In genomic region chr10:31467043-31467898, GRCm38 (mm10) we compare ENCODE assay signal across 15 mouse cellular contexts. TPM values are rescaled to one million over a fixed set of nuclear protein-coding genes. Genes with fewer than 3 reads are reported as not detected.
A peak's percentile ranks its signal among the peaks of the same experiment; 100 is the strongest.
DNase-seq lines count a peak whose midpoint lies in the region; ATAC-seq and TF ChIP-seq lines count a peak whose summit lies in the region.
"Had no signal": no experiment of that assay in that cellular context is flagged by ENCODE, and none has a peak within 500 bp of the region (broad histone marks: within the 10 kb centered on the region; RNA-seq: fewer than 3 reads in every experiment).

No protein-coding gene starts in this region.

- no peak overlapping the region for H3ac ChIP-seq in myocyte (ENCODE audit: control insufficient read depth, insufficient read length)

- no peak overlapping the region for H3K4me2 ChIP-seq in limb, embryonic 13.5 days (replicated peaks)
- H3K4me2 ChIP-seq in myocyte (ENCODE audit: low read depth), result peak overlapping the region; percentile 58
- no peak overlapping the region for H3K4me2 ChIP-seq in forebrain, embryonic 12.5 days
- H3K4me2 ChIP-seq: hindbrain, embryonic 12.5 days had no signal

- 0 out of 2 replicates have a peak overlapping the region, but pooled peaks have one; percentile 10 for H3K27ac ChIP-seq in limb, embryonic 13.5 days
- no peak overlapping the region for H3K27ac ChIP-seq in limb, embryonic 10.5 days
- no peak overlapping the region for H3K27ac ChIP-seq in forebrain, embryonic 12.5 days
- H3K27ac ChIP-seq: forebrain, embryonic 10.5 days; hindbrain, embryonic 12.5 days; macrophage had no signal

- no peak overlapping the region for H3K4me3 ChIP-seq in limb, embryonic 13.5 days
- no peak overlapping the region for H3K4me3 ChIP-seq in limb, embryonic 10.5 days
- H3K4me3 ChIP-seq in myocyte, result no peak overlapping the region
- H3K4me3 ChIP-seq in forebrain, embryonic 12.5 days (replicated peaks), result no peak overlapping the region
- H3K4me3 ChIP-seq: forebrain, embryonic 10.5 days; hindbrain, embryonic 12.5 days had no signal

- 58% methylated on average over 10 of the region's 10 CpGs for WGBS in limb, embryonic 13.5 days
- WGBS in limb, embryonic 10.5 days, result 82% methylated on average over 10 of the region's 10 CpGs
- 82% methylated on average over 10 of the region's 10 CpGs for WGBS in forebrain, embryonic 12.5 days

- no peaks in the 10 kb centered on the region for H3K4me1 ChIP-seq in limb, embryonic 13.5 days
- no peaks in the 10 kb centered on the region for H3K4me1 ChIP-seq in limb, embryonic 10.5 days
- no peaks in the 10 kb centered on the region for H3K4me1 ChIP-seq in forebrain, embryonic 12.5 days
- H3K4me1 ChIP-seq: forebrain, embryonic 10.5 days; hindbrain, embryonic 12.5 days had no signal

- H3K79me2 ChIP-seq in myocyte (ENCODE audit: control insufficient read depth, insufficient read depth), result no peaks in the 10 kb centered on the region

- no peaks in the 10 kb centered on the region for H3K27me3 ChIP-seq in limb, embryonic 13.5 days
- no peaks in the 10 kb centered on the region for H3K27me3 ChIP-seq in limb, embryonic 10.5 days (ENCODE audit: low read depth, poor library complexity, severe bottlenecking)
- no peaks in the 10 kb centered on the region for H3K27me3 ChIP-seq in myocyte (ENCODE audit: control insufficient read depth, insufficient read depth, insufficient read length)
- H3K27me3 ChIP-seq in forebrain, embryonic 12.5 days, result no peaks in the 10 kb centered on the region
- H3K27me3 ChIP-seq: hindbrain, embryonic 12.5 days had no signal

- no peak for TF ChIP-seq POLR2A in myocyte (IDR thresholded peaks at IDR 0.05; ENCODE audit: insufficient read length, low read depth)

- ATAC-seq in limb, embryonic 13.5 days (ENCODE audit: low FRiP score, low read depth), result no peak
- ATAC-seq in forebrain, embryonic 12.5 days (ENCODE audit: low FRiP score), result no peak
- ATAC-seq: activated CD4-positive, CD25-positive, alpha-beta regulatory T cell, adult 4 months; intestine, postnatal 0 days had no signal

- no peaks in the 10 kb centered on the region for H3K36me3 ChIP-seq in limb, embryonic 13.5 days
- no peaks in the 10 kb centered on the region for H3K36me3 ChIP-seq in limb, embryonic 10.5 days
- H3K36me3 ChIP-seq in myocyte (ENCODE audit: control insufficient read depth, insufficient read depth), result no peaks in the 10 kb centered on the region
- no peaks in the 10 kb centered on the region for H3K36me3 ChIP-seq in forebrain, embryonic 12.5 days (replicated peaks)
- H3K36me3 ChIP-seq: forebrain, embryonic 10.5 days; hindbrain, embryonic 12.5 days had no signal

- H3K9ac ChIP-seq in limb, embryonic 13.5 days, result no peak overlapping the region
- no peak overlapping the region for H3K9ac ChIP-seq in forebrain, embryonic 12.5 days
- H3K9ac ChIP-seq: hindbrain, embryonic 12.5 days had no signal

- no peaks in the 10 kb centered on the region for H3K9me3 ChIP-seq in limb, embryonic 13.5 days
- no peaks in the 10 kb centered on the region for H3K9me3 ChIP-seq in limb, embryonic 10.5 days (replicated peaks)
- no peaks in the 10 kb centered on the region for H3K9me3 ChIP-seq in forebrain, embryonic 12.5 days
- H3K9me3 ChIP-seq: forebrain, embryonic 10.5 days; hindbrain, embryonic 12.5 days had no signal

- DNase-seq in adrenal gland, adult (ENCODE audit: inconsistent age in 2 of 2, low spot score in 1 of 2), result peak; percentile 27 to 58
- no peak for DNase-seq in adrenal gland, adult 8-10 months
- no peak for DNase-seq in limb, embryonic 10.5 days (ENCODE audit: low spot score)
- peak; percentile 10 for DNase-seq in embryo, embryonic 9.5 days (ENCODE audit: extremely low spot score)
- no peak for DNase-seq in gastrocnemius, postnatal 25 days
- DNase-seq: cerebellum, postnatal 25 days had no signal

TF ChIP-seq in myocyte, 11 proteins besides CTCF, POLR2A, EP300 and RAD21:
- TF ChIP-seq SRF (IDR thresholded peaks at IDR 0.05; ENCODE audit: control insufficient read depth, insufficient read length, low read depth) (no peak), REST (IDR thresholded peaks at IDR 0.05; ENCODE audit: insufficient read depth, insufficient read length) (no peak), TCF3 (IDR thresholded peaks at IDR 0.05; ENCODE audit: insufficient read length, low read depth) (no peak), MAX (IDR thresholded peaks at IDR 0.05; ENCODE audit: low read depth) (no peak), MYOG (IDR thresholded peaks at IDR 0.05; ENCODE audit: control insufficient read depth in 1 of 3, insufficient read depth in 1 of 3, insufficient read length in 2 of 3, low read depth in 2 of 3) (no peak), CEBPB (IDR thresholded peaks at IDR 0.05; ENCODE audit: insufficient read depth, poor library complexity, severe bottlenecking) (no peak), E2F4 (IDR thresholded peaks at IDR 0.05; ENCODE audit: insufficient read depth) (no peak), USF1 (IDR thresholded peaks at IDR 0.05; ENCODE audit: low read depth) (no peak), MYOD1 (IDR thresholded peaks at IDR 0.05; ENCODE audit: control insufficient read depth in 1 of 3, insufficient read length in 2 of 3, low read depth in 2 of 3) (no peak)

RNA-seq across cellular contexts. Expression of gene Tpd52l1, which starts 21.5 kb away (rescaled TPM):
- 10 to 100 TPM; 46.2 to 55.3 (median 50.9) TPM for total RNA-seq in adrenal gland, adult 8-10 months (2022)
- polyA plus RNA-seq in limb, embryonic 13.5 days (2015; fragmentation: Nextera tagmentation; extraction: Ambion mirVana), result 43.2 and 45.6 TPM in 2 replicates
- 31.7 and 33.9 TPM in 2 replicates for polyA plus RNA-seq in limb, embryonic 10.5 days (2016; fragmentation: Nextera tagmentation; extraction: Ambion mirVana)
- polyA plus RNA-seq in myocyte (2012; fragmentation: generic; extraction: Trizol), result 56.1 TPM
- polyA plus RNA-seq in forebrain, embryonic 12.5 days (2016; fragmentation: Nextera tagmentation; extraction: Ambion mirVana), result 14.8 and 16.6 TPM in 2 replicates
- 10 to 100 TPM; 15.9 to 19.7 TPM for total RNA-seq in gastrocnemius, postnatal 25 days (2021)
- total RNA-seq: neutrophil, adult 5-6 weeks had no signal
- polyA plus RNA-seq: activated CD4-positive, CD25-positive, alpha-beta regulatory T cell, adult 4 months; macrophage had no signal

Comparison
In these comparisons a context has a peak if more than half of its experiments do, and no peak if none do; other contexts are left out.
1. DNase-seq: peak in adrenal gland, adult (2 of 2) and embryo, embryonic 9.5 days (single experiment); none in adrenal gland, adult 8-10 months (single experiment), limb, embryonic 10.5 days (single experiment) and gastrocnemius, postnatal 25 days (single experiment).